19 mouse cellular contexts compared by ENCODE assay signal in the genomic region with DNA sequence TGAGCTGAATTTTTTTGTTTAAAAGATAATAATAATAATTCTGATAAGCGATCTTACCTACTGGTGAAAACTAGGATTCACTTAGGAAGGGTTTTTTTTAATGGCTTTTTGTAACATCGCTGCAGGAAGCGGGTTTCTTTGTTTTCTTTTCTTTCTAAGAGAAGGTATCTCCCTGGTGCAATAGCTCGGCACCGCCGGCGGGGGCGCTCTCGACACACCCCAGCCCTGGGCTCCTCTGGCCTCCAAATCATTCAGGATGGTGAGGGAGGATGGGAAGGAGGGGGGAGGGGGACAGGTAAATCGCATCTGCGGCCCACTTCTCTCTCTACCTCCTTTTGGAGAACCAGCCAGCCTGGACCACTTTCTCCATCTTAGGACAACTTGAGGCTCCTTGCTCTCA.
DNase-seq lines count a peak whose midpoint lies in the region; ATAC-seq and TF ChIP-seq lines count a peak whose summit lies in the region.
"Had no signal": no experiment of that assay in that cellular context is flagged by ENCODE, and none has a peak within 500 bp of the region (broad histone marks: within the 10 kb centered on the region; RNA-seq: fewer than 3 reads in every experiment).

No protein-coding gene starts in this region.

- H3K4me1 ChIP-seq in midbrain, postnatal 0 days (ENCODE audit: insufficient read depth, low read length): no peaks in the 10 kb centered on the region
- no peaks in the 10 kb centered on the region for H3K4me1 ChIP-seq in midbrain, embryonic 13.5 days (replicated peaks)
- H3K4me1 ChIP-seq in forebrain, embryonic 14.5 days (ENCODE audit: control insufficient read depth, insufficient read depth, low read length): no peaks in the 10 kb centered on the region
- H3K4me1 ChIP-seq: liver, embryonic 15.5 days had no signal

- H3K27me3 ChIP-seq in midbrain, postnatal 0 days (ENCODE audit: insufficient read depth, low read length): no peaks in the 10 kb centered on the region
- no peaks in the 10 kb centered on the region for H3K27me3 ChIP-seq in midbrain, embryonic 13.5 days
- no peaks in the 10 kb centered on the region for H3K27me3 ChIP-seq in forebrain, embryonic 14.5 days (replicated peaks; ENCODE audit: control insufficient read depth, insufficient read depth, low read length)
- H3K27me3 ChIP-seq: hindbrain, embryonic 13.5 days; liver, embryonic 15.5 days had no signal

- H3K4me2 ChIP-seq in midbrain, postnatal 0 days (ENCODE audit: low read depth, low read length, poor library complexity, severe bottlenecking): no peak overlapping the region
- no peak overlapping the region for H3K4me2 ChIP-seq in midbrain, embryonic 13.5 days (replicated peaks)
- no peak overlapping the region for H3K4me2 ChIP-seq in forebrain, embryonic 14.5 days (ENCODE audit: low read length)
- H3K4me2 ChIP-seq: hindbrain, embryonic 13.5 days; liver, embryonic 15.5 days had no signal

- peak; percentile 8; the same call in 1 of the 2 replicates for TF ChIP-seq CTCF in gastrocnemius, adult 2 months (IDR thresholded peaks at IDR 0.05)
- TF ChIP-seq CTCF in midbrain, postnatal 0 days (IDR thresholded peaks at IDR 0.05): peak; percentile 22

- intact Hi-C loops in gastrocnemius, adult 2 months (cut with DNase I): no loop called here

- H3K27ac ChIP-seq in gastrocnemius, adult 2 months: no peak overlapping the region
- no peak overlapping the region for H3K27ac ChIP-seq in midbrain, postnatal 0 days (ENCODE audit: low read depth, low read length)
- no peak overlapping the region for H3K27ac ChIP-seq in midbrain, embryonic 13.5 days
- H3K27ac ChIP-seq in forebrain, embryonic 14.5 days (ENCODE audit: low read depth, low read length): no peak overlapping the region
- H3K27ac ChIP-seq: hindbrain, embryonic 13.5 days; liver, embryonic 15.5 days; midbrain, embryonic 10.5 days had no signal

- H3K36me3 ChIP-seq in midbrain, postnatal 0 days (ENCODE audit: insufficient read depth, low read length): no peaks in the 10 kb centered on the region
- H3K36me3 ChIP-seq in midbrain, embryonic 13.5 days: no peaks in the 10 kb centered on the region
- no peaks in the 10 kb centered on the region for H3K36me3 ChIP-seq in forebrain, embryonic 14.5 days (ENCODE audit: control insufficient read depth, insufficient read depth, low read length)
- H3K36me3 ChIP-seq: G1E; hindbrain, embryonic 13.5 days; limb, embryonic 10.5 days; liver, embryonic 15.5 days; midbrain, embryonic 10.5 days had no signal

- 66% methylated on average over 11 of the region's 11 CpGs for WGBS in midbrain, postnatal 0 days
- WGBS in midbrain, embryonic 13.5 days: 65% methylated on average over 11 of the region's 11 CpGs
- WGBS in forebrain, embryonic 14.5 days: 66% methylated on average over 11 of the region's 11 CpGs

- H3K9me3 ChIP-seq in midbrain, postnatal 0 days (ENCODE audit: low read length): no peaks in the 10 kb centered on the region
- no peaks in the 10 kb centered on the region for H3K9me3 ChIP-seq in midbrain, embryonic 13.5 days
- H3K9me3 ChIP-seq in forebrain, embryonic 14.5 days (replicated peaks; ENCODE audit: control insufficient read depth, low read length): no peaks in the 10 kb centered on the region
- H3K9me3 ChIP-seq: hindbrain, embryonic 13.5 days; limb, embryonic 10.5 days; liver, embryonic 15.5 days; midbrain, embryonic 10.5 days had no signal

- DNase-seq in gastrocnemius, adult 2 months: no peak
- DNase-seq in gastrocnemius, adult 18-20 months (ENCODE audit: low spot score): no peak
- DNase-seq in midbrain, postnatal 0 days (ENCODE audit: low spot score): no peak
- DNase-seq in thymus, adult 18-20 months: peak; percentile 3 to 9
- no peak for DNase-seq in ovary, postnatal 10 days (ENCODE audit: low spot score)
- no peak for DNase-seq in right cerebral cortex, postnatal 10 days (ENCODE audit: low spot score in 2 of 2)
- no peak for DNase-seq in forebrain, embryonic 14.5 days (ENCODE audit: low spot score)
- DNase-seq: adrenal gland, postnatal 14 days; cerebellum, postnatal 25 days; kidney, postnatal 36 days; lung, postnatal 36 days; right cerebral cortex, adult 18-20 months had no signal

- no peak overlapping the region for H3K9ac ChIP-seq in midbrain, postnatal 0 days (replicated peaks; ENCODE audit: low read length, poor library complexity, severe bottlenecking)
- no peak overlapping the region for H3K9ac ChIP-seq in midbrain, embryonic 13.5 days (replicated peaks)
- no peak overlapping the region for H3K9ac ChIP-seq in forebrain, embryonic 14.5 days (ENCODE audit: low read length)
- H3K9ac ChIP-seq: hindbrain, embryonic 13.5 days; liver, embryonic 15.5 days had no signal

- no peak overlapping the region for H3K4me3 ChIP-seq in gastrocnemius, adult 2 months
- H3K4me3 ChIP-seq in midbrain, postnatal 0 days (ENCODE audit: low read depth, low read length): no peak overlapping the region
- no peak overlapping the region for H3K4me3 ChIP-seq in midbrain, embryonic 13.5 days (replicated peaks)
- no peak overlapping the region for H3K4me3 ChIP-seq in forebrain, embryonic 14.5 days (ENCODE audit: low read depth, low read length)
- H3K4me3 ChIP-seq: hindbrain, embryonic 13.5 days; limb, embryonic 10.5 days; liver, embryonic 15.5 days; midbrain, embryonic 10.5 days had no signal

- ATAC-seq in midbrain, postnatal 0 days (ENCODE audit: low FRiP score): no peak
- no peak for ATAC-seq in midbrain, embryonic 13.5 days
- no peak for ATAC-seq in forebrain, embryonic 14.5 days
- ATAC-seq: intestine, embryonic 16.5 days had no signal

Comparison
In these comparisons a context has a peak if more than half of its experiments do, and no peak if none do; other contexts are left out.
1. DNase-seq: peak in thymus, adult 18-20 months (2 of 2); none in gastrocnemius, adult 2 months (single experiment), gastrocnemius, adult 18-20 months (single experiment), midbrain, postnatal 0 days (single experiment), ovary, postnatal 10 days (single experiment), right cerebral cortex, postnatal 10 days (0 of 2) and forebrain, embryonic 14.5 days (single experiment).